Mouse (Mus musculus): Measurements from ENCODE around the gene Rtn4. TPM values are rescaled to one million over a fixed set of nuclear protein-coding genes. Genes with fewer than 3 reads are reported as not detected.
A peak's percentile ranks its signal among the peaks of the same experiment; 100 is the strongest.

Gene Rtn4
- polyA plus RNA-seq, 1 experiment = 289 TPM

DNA sequence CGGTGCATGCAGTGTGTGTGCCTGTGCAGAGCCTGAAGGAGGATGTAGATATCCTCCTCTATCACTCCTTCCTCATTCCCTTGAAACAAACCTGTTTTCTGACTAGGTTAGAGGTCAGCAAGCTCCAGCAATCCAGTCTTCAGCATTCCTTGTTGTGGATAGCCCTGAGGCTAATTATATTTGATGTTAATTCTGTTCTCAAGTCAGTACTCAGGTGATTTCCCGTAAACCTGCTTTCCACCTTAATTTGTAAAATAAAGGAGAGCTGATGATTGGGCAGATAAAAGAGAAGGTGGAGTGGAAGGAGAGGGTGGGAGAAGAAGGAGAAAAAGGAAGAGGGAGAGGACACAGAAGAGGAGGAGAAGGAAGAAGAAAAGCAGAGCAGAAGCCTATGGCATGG lies 8.5 kb upstream of the Rtn4 start:
- DNase-seq (ENCODE audit: low read depth) = no peak
- TF ChIP-seq POLR2A (IDR thresholded peaks at IDR 0.05; ENCODE audit: borderline replicate concordance, extremely low read depth, insufficient read depth, insufficient read length, poor library complexity, severe bottlenecking) = no peak
- TF ChIP-seq CTCF (IDR thresholded peaks at IDR 0.05; ENCODE audit: borderline replicate concordance, extremely low read depth, insufficient read depth, insufficient read length) = no peak

DNA sequence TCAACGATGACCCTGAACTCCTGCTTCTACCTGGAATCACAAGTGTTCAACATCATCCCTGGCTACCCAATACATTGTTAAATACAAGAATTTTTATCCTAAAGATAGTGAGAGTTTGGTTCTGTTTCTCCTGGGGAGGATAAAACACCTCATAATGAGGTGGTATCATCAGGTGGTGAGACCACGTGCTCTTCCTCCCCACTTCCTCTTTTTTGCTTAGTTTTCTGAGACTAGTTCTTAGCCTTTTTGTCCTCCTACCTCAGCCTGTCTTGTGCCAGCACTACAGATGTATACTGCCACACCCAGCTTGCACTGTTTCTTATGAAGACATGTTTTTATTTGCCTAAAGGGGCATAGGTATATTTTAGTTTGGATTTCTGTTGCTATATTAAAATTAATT lies 6.6 kb upstream of the Rtn4 start:
- DNase-seq (ENCODE audit: low read depth) = no peak
- TF ChIP-seq CTCF (IDR thresholded peaks at IDR 0.05; ENCODE audit: borderline replicate concordance, extremely low read depth, insufficient read depth, insufficient read length) = no peak
- no peak for TF ChIP-seq POLR2A (IDR thresholded peaks at IDR 0.05; ENCODE audit: borderline replicate concordance, extremely low read depth, insufficient read depth, insufficient read length, poor library complexity, severe bottlenecking)

GRCm38 (mm10) chr11:29691556-29691955 lies 1.2 kb upstream of the Rtn4 start:
- TF ChIP-seq CTCF (IDR thresholded peaks at IDR 0.05; ENCODE audit: borderline replicate concordance, extremely low read depth, insufficient read depth, insufficient read length) = no peak
- TF ChIP-seq POLR2A (IDR thresholded peaks at IDR 0.05; ENCODE audit: borderline replicate concordance, extremely low read depth, insufficient read depth, insufficient read length, poor library complexity, severe bottlenecking) = no peak
- no peak for DNase-seq (ENCODE audit: low read depth)

DNA sequence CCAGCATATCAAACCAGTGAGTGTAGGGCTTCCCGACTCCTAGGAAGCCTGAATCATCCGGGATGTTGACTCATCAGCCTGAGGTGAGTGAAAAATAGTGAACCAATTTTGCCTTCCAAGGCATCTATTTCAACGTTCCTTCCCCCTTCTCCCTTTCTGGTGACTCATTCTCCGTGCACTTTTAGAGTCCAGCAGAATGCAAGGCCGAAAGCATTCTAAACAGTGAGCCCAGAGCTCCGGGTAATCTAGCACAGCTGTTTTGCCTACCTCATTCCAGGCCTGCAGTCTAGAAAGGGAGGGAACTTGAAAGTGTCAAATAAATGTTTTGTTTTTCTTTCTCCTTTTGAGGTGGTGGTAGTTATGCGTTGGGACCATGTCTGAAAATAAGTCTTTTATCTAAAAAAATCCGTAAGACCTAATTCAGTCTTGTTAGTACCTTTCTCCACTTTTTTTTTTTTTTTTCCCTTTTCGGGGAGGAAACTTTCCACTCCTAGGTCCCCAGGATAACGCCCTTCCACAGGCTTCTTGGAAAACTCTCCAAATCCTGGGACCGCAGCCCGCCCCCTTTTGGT lies 550 bp upstream of the Rtn4 start:
- TF ChIP-seq CTCF (IDR thresholded peaks at IDR 0.05; ENCODE audit: borderline replicate concordance, extremely low read depth, insufficient read depth, insufficient read length) (0 out of 2 replicates have a peak, but pooled peaks have one; percentile 32), POLR2A (IDR thresholded peaks at IDR 0.05; ENCODE audit: borderline replicate concordance, extremely low read depth, insufficient read depth, insufficient read length, poor library complexity, severe bottlenecking) (no peak)
- DNase-seq (ENCODE audit: low read depth) = no peak

DNA sequence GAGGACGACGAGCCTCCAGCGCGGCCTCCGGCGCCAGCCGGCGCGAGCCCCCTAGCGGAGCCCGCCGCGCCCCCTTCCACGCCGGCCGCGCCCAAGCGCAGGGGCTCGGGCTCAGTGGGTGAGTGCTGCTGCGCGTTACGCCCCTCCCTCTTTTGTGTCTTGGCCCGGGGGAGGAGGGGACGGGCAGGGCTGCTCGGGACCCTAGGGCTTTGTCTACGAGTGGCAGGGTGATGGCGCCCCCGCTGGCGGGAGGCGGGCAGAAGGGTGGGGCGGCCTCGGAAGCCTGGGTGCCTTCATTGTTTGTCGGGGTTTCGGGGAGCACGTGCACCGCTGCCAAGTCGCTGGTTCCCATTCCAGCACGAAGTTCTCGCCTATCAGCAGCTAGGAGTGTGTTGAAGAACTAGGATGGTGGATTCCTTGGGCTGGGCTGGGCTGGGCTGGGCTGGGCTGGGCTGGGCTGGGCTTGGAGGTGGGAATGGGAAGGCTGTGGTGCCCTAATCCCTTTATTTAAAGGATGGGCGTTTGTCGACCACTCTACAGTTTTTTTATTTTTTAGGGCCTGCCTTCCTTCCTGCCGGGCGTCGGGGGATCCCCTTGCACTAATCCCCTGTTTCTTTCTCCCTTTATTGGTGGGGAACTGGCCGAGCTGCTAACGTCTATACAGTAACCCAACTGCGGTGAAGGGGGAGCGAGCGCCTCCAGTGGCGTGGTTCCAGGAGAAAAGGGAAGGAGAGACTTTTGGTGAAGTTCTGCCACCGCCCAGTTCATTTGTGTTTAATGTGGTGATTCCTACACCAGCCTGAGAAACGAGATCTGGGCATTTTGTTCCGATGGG lies 1.0 kb downstream of the Rtn4 start:
- DNase-seq (ENCODE audit: low read depth) = peak; percentile 97
- peak; percentile 86 for TF ChIP-seq CTCF (IDR thresholded peaks at IDR 0.05; ENCODE audit: borderline replicate concordance, extremely low read depth, insufficient read depth, insufficient read length)
- TF ChIP-seq POLR2A (IDR thresholded peaks at IDR 0.05; ENCODE audit: borderline replicate concordance, extremely low read depth, insufficient read depth, insufficient read length, poor library complexity, severe bottlenecking) = peak; percentile 88

- no peak for TF ChIP-seq POLR2A (IDR thresholded peaks at IDR 0.05; ENCODE audit: borderline replicate concordance, extremely low read depth, insufficient read depth, insufficient read length, poor library complexity, severe bottlenecking)
- no peak for DNase-seq (ENCODE audit: low read depth)
These were observed 2.0 kb downstream of the Rtn4 start for GRCm38 (mm10) chr11:29694754-29695153.

DNA sequence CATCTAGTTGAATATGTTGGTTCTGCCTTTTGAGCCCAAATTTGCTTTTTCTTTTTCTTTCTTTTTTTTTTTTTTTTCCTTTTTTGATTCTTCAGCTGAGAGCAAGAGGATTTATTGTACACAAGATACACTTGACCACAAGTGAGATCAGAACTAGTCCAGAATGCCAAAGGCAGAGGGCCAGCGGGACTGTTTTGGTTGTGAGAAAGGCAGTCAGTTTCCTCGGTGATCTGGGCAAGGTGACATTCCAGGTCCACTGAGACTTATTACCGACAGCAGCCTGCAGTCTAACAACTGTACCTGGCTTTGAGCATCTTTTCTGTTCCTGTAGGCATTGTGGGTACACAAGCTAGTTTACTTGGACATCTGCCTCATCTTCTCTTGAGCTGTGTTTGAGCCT lies 10.0 kb downstream of the Rtn4 start:
- no peak for TF ChIP-seq CTCF (IDR thresholded peaks at IDR 0.05; ENCODE audit: borderline replicate concordance, extremely low read depth, insufficient read depth, insufficient read length)
- no peak for TF ChIP-seq POLR2A (IDR thresholded peaks at IDR 0.05; ENCODE audit: borderline replicate concordance, extremely low read depth, insufficient read depth, insufficient read length, poor library complexity, severe bottlenecking)

DNA sequence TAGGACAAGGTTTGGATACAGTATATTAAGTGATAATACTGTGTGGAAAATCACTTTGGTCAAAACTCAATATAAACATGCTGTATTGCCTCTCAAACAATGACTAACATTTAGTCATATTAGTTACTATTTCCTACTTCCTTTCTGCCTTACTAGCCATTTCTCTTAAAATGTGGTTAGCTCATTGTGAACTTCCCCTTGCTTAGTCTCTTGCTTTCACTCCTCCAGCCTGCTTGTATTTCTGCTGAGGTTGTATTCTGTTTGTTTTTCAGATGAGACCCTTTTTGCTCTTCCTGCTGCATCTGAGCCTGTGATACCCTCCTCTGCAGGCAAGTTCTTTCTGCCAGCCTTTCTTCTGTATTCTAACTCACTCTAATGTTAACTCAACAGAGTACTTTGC lies 12.5 kb downstream of the Rtn4 start:
- TF ChIP-seq CTCF (IDR thresholded peaks at IDR 0.05; ENCODE audit: borderline replicate concordance, extremely low read depth, insufficient read depth, insufficient read length) (no peak), POLR2A (IDR thresholded peaks at IDR 0.05; ENCODE audit: borderline replicate concordance, extremely low read depth, insufficient read depth, insufficient read length, poor library complexity, severe bottlenecking) (no peak)
- no peak for DNase-seq (ENCODE audit: low read depth)

More for the DNA sequence above, 10.0 kb downstream of the Rtn4 start:
- DNase-seq (ENCODE audit: low read depth) = no peak

GRCm38 (mm10) chr11:29706845-29707244 lies 14.1 kb downstream of the Rtn4 start:
- TF ChIP-seq POLR2A (IDR thresholded peaks at IDR 0.05; ENCODE audit: borderline replicate concordance, extremely low read depth, insufficient read depth, insufficient read length, poor library complexity, severe bottlenecking) (no peak), CTCF (IDR thresholded peaks at IDR 0.05; ENCODE audit: borderline replicate concordance, extremely low read depth, insufficient read depth, insufficient read length) (no peak)
- no peak for DNase-seq (ENCODE audit: low read depth)

- no peak for TF ChIP-seq CTCF (IDR thresholded peaks at IDR 0.05; ENCODE audit: borderline replicate concordance, extremely low read depth, insufficient read depth, insufficient read length)
- no peak for TF ChIP-seq POLR2A (IDR thresholded peaks at IDR 0.05; ENCODE audit: borderline replicate concordance, extremely low read depth, insufficient read depth, insufficient read length, poor library complexity, severe bottlenecking)
- DNase-seq (ENCODE audit: low read depth) = no peak
These were observed 16.8 kb downstream of the Rtn4 start for GRCm38 (mm10) chr11:29709512-29709911.

DNA sequence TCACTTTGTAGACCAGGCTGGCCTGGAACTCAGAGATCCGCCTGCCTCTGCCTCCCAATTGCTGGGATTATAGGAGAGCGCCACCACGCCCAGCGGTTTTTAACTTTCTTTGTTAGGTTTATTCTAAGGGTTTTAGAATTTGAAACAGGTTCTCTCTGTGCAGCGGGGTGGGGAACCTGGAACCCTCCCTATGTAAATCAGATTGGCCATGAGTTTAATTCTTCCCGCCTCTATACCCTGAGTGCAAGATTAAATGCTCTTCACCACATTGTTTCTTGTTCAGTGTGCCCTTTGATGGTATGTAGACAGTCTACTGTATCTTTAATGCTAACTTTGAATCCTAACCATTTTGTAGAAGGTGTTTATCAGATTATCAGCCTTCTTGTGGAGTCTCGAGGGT lies 21.4 kb downstream of the Rtn4 start:
- TF ChIP-seq CTCF (IDR thresholded peaks at IDR 0.05; ENCODE audit: borderline replicate concordance, extremely low read depth, insufficient read depth, insufficient read length) (no peak), POLR2A (IDR thresholded peaks at IDR 0.05; ENCODE audit: borderline replicate concordance, extremely low read depth, insufficient read depth, insufficient read length, poor library complexity, severe bottlenecking) (no peak)
- no peak for DNase-seq (ENCODE audit: low read depth)

DNA sequence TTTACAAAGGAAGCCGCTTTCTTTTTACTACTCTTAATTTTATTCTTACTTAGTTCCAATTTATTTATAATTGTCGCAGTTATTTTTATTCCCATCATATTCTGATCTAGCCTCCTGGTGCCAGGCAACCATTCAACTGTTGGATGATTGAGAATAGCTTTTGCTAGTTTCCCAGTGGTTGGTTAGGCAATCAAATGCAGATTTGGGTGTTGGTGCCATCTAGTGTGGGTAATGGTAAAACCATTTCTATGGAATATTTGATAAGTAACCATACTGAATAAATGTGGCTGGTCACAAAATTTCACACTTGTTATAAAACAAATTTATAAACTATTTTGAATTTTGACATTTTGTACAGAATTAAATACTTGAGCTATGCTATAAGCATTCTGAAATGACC lies 22.0 kb downstream of the Rtn4 start:
- peak; percentile 54 for DNase-seq (ENCODE audit: low read depth)
- TF ChIP-seq POLR2A (IDR thresholded peaks at IDR 0.05; ENCODE audit: borderline replicate concordance, extremely low read depth, insufficient read depth, insufficient read length, poor library complexity, severe bottlenecking) = no peak
- no peak for TF ChIP-seq CTCF (IDR thresholded peaks at IDR 0.05; ENCODE audit: borderline replicate concordance, extremely low read depth, insufficient read depth, insufficient read length)
